Mouse (Mus musculus) mature B cell (primary cell): ENCODE results near the gene Hectd2.

ENCODE experiments used
- in situ Hi-C: fragments of 300-500 bp; cut with MboI; formaldehyde crosslinking; loops from 2 replicates; pipeline ENCODE4 v1.14.3; 2019

Hectd2 gene

DNA sequence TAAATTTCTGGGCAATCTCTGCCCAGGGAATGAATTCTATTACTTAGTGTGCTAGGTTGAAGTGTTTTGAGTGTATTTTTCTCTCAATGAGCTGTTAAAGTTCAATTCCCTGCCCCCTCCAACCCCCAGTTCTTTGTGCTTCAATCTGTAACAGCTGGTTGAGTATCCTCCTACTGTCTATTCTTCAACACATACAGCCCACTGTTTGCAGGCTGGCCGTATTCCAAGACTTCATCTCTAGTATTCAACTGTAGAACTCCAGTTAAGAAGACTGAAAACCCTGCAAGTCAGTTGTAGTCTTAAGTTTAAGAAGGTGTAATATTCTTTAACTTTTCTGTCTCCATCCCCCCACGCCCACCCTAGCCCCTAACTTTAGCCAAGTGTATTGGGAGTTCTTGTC lies 10.0 kb downstream of the Hectd2 start:
- in situ Hi-C loops = no loop called here

DNA sequence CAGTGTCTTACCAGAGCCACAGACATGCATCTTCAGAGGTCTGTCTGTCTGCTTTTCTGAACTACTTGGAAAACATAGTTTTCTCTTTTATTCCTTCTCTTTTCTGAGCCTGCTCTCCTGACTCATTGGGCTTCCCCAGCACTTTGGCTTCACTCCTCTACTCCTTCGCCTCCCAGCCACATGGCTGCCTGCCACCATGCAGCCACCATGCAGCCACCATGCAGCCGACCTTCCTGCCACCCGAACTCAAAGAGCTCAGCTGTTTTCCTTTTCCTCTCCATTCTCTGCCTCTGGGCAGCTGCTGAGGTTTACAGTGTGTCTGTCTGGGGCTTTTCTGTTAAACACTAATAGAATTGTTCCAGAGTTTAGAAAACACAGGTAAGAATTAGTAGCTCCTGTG lies 19.5 kb downstream of the Hectd2 start:
- in situ Hi-C loops = no loop called here

DNA sequence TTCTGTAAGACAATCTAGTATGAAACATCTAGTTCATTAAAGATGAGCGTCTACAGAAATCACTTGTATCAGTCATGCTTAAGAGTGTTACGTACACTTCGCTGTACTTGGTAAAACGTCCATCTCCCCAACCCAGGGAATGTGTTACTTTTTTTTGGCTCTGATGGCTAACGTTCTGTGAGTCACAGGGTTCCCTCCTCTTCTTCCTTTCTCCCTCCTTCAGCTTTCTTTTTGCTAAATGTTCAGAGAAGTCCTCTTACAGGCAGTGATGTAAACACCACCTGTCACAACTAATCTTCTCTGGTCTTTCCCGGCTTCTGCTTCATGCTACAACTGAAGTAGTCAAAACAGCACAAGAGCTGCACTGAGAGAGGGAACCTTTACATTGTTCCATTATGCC lies 20.7 kb downstream of the Hectd2 start:
- in situ Hi-C loops = no loop called here

DNA sequence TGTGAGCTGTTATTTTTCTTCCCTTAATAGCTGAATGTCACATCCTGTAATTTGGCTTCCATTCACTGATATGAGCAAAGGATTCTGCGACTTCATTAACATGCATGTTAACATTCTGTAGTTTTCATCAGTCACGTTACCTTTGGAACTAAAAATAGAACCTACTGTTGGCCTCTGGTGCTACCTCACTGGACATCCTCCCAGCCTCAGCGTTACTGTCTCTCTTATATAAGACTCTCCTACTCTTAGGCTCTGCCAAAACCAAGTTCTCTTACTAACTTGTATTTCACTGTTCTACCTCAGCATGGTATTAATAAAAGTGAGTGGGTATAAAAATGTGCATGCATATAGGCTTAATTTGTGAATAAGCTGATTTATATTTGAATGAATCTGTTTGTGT lies 26.4 kb downstream of the Hectd2 start:
- in situ Hi-C loops = no loop called here

DNA sequence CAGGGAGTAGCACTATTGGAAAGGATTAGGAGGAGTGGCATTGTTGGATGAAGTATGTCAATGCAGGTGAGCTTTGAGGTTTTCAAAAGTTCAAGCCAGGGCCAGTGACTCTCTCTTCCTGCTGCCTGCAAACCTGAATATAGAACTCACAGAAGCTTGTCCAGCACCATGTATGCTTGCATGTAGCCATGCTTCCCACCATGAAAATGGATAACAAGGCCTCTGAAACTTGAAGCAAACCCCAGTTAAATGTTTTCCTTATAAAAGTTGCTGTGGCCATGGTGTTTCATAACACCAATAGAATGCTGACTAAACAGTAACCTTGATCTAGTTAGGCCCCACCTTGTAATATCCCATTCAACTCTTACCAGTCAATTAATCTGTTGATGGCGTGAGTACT lies 27.7 kb downstream of the Hectd2 start:
- in situ Hi-C loops = no loop called here

DNA sequence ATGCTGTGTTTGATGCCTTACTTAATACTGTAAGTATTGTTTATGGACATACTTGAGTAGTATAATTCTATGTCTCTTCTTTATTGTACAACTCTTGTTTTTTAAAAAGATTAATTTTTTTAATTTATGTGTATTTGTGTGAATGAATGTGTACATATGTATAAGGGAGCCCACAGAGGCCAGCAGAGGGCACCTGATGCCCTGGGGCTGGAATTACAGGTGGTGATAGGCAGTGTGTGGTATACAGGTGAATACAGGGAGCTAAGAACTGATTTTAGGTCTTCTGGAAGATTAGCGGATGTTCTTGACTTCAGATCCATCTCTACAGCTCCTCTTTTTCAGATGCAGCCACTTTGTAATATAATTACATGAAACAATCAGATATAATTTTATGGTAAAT lies 31.1 kb downstream of the Hectd2 start:
- in situ Hi-C loops = no loop called here

DNA sequence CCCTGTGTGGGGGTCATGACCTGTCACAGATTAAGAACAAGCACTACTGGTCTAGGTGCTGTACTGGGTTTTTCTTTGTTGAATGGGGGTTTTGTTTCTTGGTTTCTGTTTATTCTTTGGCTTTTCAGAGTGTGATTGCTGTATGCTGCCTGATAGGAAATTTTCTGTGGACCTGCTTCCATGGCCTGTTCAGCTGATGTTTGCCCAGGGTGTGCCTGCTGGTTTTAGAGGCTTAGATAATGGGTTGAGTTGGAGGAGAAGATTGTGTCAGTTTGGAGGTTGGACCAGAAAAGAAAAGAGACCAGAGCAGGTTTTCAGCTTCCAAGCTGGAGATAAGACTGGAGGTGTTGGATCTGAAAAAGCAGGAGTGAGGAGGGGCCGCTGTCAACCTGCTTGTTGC lies 40.0 kb downstream of the Hectd2 start:
- in situ Hi-C loops = no loop called here

DNA sequence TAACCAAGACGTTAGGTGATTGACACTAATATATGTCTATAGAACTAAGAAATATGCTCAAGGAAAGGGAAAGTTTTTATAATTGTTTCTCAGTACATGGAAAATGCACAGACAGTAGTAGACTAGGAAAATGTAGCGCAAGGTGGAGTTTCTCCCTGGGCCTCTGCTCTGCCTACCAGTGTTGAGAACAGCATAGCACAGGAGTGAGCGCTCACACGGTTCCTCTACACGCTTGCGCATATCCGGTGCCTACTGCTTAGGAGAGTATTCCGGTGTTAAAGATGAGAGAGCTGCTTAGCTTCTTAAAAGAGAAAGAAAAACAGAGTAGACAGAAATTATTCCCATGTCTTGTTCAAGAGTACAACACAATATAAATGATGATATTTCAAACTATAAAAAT lies 47.4 kb downstream of the Hectd2 start:
- in situ Hi-C loops = no loop called here

DNA sequence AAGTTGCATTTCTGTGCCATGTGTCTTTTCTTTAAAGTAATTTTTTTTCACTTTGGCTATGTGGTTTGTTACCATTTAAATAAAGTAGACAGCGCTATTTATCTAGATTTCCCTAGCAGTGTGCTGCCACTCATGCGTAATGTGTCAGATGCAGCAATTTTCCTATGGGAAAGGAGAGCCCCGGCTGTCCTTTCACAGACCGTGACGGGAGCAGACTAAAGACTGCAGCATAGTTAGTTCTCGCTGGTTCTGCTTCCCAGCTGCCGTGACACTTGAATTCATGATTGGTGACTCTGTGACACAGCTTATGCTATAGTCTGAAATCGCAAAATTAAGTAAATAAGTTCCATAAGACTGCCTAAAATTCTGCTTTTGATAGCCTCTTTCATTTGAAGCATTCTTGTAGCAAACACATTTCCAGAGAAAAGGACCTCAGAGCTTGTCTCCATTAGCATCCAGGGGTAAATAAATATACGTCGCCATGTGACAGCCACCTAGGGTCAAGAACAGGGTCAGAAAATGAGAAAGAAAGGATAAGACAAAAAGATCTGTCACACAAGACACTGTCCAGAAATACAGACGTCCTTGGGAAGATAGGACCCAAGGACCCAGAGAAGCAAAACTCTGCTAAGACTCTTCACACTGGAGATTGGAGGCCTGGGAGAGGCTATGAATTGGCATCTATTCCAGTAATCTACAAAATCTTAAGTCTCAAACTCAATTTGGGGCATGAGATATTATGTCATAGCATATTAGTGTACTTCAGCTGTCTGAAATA lies 48.3 kb downstream of the Hectd2 start:
- in situ Hi-C loops = no loop called here

DNA sequence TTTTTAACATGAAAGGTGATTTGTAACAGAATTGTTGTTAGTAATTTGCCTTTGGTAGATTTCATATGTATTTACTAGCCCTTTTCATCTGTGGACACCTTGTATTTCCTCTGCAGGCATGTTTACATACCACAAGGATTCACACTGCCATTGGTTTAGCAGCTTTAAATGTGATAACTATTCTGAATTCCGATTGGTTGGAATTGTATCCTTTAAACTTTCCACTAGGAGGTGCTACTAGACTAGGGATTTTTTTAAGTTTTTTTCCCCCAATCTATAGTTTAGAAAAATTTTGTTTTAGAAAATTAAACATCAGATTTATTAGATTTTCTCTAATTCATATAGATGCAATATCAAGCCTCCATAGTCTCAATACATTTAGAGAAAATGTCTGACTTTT lies 51.8 kb downstream of the Hectd2 start:
- in situ Hi-C loops = no loop called here

DNA sequence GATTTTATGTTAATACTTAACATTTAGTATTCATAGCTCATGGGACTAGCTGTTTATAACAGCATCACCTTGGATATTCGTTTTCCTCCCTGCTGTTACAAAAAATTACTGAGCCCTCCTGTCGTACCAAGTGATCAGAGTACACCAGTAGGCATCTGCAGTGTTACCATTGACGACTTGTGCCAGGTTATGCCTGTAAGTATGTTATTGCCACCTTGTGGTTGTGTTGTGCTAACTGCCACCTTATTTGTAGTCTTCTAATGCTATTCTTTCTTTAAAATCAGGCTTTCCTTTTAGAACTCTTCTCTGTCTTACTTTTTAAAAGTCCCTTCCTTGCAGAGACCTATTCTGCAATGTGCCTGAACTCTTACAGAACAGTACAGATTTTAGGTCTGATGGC lies 54.8 kb downstream of the Hectd2 start:
- in situ Hi-C loops = no loop called here

DNA sequence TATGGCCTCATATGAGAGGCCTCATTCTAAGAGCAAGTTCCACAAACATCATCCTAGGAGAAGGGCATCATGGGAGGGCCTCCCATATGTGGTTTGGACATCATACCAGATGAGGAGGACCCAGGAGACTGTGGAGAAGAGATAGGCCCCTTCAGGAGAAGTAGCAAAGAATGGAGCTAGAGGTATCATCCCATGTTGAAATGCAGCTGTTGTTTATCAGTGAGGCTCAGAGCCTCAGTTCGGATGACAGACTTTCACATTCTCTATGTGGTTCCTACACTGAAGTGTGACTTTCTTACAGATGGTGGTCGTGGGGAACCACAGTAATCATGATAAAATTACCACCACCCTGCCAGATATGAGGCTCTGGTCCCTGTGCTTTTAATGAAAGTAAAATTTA lies 55.9 kb downstream of the Hectd2 start:
- in situ Hi-C loops = no loop called here

DNA sequence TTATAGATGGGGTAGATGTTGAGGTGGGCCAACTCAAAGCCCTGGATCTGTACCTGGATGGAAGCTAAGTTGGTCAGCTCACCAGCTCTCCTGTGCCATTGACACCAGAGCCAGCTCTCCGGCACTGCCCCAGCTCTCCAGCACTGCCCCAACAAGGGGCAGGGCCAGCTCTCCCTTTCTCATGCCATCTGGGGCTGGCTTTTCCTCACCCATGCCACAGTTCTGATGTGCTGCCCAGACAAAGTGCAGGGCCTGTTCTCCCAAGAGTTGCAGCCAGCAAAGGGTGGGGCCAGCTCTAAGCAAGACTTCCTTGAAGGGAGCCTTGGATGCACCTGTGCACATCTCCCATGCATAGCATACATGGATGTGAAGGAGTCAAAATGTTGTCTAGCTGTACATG lies 71.5 kb downstream of the Hectd2 start:
- in situ Hi-C loops = no loop called here

DNA sequence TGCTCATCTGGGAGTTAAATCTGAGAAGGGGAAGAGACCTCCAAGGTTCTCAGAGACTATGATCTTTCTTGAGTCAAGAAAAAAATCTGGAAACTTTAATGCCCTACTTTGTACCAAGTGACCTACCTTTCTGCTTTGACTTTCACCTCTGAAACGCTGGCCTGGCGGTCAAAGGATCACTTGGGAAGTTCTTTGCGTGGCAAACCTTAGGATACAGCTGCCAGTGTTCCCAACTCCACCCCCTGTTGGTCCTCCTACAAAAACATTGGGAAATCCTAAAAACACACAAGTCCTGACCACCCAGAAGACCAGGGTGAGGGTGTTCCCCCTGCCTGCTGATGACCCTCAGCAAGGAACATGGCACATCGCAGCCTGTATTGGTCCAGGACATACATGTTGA lies 72.4 kb downstream of the Hectd2 start:
- in situ Hi-C loops = no loop called here

DNA sequence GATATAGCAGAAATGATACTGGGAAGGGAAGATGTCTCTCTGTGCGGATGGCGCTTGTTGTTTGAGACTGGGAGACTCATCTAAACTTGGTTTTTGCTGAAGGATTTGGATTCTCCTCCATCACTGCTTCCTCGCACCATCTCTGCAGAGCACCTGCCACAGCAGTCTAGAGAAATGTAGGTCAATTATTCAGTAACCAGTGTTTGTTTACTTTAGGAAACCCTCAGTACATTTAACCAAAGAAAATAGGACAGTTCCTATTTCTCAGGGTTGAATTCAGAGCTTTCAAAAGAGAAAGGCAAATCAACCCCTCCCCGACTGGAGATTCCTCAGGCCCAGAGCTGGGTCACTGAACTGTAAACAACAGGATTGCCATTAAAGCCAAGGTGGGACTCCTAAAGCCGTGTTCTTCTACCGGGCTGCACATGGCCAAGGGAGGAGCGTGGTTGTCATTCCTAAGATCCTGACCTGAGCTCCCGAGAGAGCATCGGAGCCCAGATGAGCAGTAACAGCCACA lies 75.0 kb downstream of the Hectd2 start:
- in situ Hi-C loops = no loop called here

DNA sequence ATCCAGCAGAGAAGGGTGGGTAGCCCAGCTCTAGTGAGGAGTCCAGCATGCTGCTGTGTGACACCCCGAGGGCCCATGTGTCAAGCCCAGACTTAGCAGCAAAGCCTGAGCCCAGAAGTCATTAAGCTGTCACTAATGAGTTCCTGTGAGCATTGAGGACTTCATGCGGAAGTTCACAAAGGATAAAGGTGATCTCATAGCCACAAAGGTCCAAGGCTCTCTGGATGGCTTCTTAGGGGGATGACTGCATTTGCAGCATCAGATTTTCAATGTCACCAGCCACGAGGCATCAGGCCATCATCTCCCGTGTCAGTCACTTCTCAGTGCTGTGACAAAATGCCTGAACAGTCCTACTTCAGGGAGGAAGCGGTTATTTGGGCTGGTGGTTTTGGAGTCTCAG lies 75.9 kb downstream of the Hectd2 start:
- in situ Hi-C loops = no loop called here

DNA sequence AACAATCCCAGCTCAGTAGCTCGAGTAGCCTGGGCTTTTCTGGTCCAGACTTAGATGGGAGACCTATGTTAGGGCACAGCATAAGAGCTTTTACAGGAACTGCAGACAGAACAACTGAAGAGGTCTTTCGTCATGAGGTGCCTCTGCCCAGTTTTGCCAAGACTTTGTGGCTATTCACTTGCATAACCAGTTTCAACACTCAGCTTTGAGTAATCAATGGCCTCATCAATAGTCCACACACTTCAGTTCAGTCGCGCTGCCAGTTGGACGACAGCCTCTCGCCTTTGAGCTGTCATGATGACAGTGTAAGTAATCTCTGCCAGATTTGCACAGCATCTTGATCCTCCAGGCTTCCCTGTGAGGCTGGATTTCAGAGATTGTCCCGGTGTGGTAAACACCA lies 80.3 kb downstream of the Hectd2 start:
- in situ Hi-C loops = no loop called here

DNA sequence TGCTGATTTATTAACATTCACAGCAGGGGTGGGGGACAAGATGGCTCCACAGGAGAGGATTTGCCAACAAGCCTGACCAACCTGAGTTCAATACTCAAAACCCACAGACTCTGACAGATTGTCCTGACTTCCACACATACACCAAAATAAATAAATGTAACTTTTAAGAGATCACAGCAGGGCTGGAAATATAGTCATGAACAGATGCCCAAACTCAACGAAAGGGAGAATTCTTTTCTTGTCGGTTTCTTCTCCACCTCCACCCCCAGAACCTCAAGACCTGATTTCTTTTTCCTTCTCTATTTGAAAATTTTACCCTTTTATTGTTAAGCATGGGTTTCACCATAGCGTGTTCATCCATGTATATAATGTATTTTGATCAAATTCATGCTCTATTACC lies 82.8 kb downstream of the Hectd2 start:
- in situ Hi-C loops = no loop called here

DNA sequence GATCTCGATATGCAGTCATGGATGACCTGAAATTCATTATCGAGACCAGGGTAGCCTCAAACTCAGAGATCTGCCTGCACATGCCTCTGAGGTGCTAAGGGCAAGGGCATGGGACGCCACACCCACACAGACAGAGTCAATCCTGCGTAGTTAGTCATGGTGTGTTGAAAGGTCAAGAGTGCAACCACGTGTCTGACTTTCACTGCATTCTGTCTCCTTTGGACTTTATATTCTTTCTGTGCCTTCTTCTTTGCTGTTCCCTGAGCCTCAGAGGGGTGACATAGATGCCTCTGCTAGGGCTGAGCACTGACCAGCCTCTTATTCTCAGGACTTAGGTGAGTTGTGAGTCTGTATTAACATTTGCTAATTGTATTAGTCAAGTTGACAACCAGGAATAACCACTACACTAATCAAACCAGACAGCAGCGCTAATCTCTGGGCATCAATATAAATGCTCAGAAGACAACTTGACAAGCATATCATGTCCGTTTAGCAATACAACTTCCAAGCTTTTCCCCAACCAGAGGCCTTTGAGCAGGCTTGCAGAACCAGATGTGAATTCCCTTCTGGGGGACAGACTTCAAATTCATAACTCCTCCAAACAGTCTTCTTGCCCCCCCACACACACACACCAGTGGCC lies 83.6 kb downstream of the Hectd2 start:
- in situ Hi-C loops = no loop called here

DNA sequence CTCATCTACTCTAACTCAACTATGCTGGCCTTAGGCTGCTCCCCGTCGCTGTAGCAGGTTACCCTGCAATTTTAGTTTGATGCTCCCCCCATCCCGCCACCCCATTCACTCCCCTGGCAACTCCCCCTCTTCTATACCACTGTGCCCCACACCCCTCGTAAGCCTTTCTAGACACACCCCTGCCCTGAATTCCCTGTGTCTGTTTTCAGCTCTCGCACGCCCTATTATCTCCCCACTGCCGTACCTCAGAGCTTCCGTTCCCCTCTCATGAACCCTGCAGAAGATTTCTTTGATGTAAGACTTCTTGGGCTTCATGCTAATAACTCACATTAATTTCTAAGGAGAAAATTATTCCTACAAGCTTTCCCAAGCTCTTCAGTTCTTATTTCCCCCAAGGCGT lies 84.6 kb downstream of the Hectd2 start:
- in situ Hi-C loops = no loop called here

DNA sequence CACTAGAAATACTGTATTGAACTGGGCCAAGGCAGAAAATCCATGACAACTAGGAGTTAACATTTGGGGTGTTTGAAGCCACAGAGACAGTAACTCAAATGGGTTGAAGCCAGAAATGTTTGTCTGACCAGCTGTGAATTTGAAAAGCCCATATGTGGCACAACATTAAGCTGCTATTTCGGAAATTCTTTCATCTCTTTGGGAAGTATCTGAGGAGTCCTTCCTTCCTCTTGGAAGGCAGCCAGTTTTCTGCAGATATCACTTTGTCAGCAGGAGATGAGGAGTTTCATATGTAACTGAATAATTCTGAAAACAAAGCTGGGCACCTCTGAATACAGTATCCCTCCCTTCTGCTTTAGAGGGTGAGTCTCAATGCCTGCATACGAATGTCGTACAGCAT lies 86.7 kb downstream of the Hectd2 start:
- in situ Hi-C loops = no loop called here

DNA sequence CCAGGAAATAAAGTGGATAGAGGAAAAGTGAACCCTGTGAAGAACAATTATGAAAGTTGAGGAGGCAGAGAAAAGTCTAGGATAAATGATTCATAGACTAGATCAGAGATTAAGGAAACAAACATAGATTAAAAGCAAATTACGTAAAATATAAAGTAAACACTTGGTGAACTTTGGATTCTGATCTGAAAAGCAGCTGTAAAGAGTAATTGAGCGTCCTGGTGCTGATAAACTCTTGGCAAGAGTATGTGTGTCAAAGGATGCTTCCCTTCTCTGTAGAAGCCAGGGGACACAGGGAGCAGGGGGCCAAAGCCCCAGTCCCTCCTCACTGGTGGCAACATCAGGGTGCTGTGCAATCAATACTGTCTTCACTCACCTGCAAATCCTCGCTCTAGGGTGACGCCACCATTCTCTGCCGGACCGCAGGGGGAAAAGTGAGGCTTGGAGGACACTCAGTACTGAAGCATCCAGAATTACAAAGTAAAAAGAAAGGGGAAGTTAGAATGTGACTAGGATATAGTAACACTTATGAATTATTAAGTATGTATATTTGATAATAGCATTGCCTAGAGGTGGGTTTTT lies 91.0 kb downstream of the Hectd2 start:
- in situ Hi-C loops = no loop called here

DNA sequence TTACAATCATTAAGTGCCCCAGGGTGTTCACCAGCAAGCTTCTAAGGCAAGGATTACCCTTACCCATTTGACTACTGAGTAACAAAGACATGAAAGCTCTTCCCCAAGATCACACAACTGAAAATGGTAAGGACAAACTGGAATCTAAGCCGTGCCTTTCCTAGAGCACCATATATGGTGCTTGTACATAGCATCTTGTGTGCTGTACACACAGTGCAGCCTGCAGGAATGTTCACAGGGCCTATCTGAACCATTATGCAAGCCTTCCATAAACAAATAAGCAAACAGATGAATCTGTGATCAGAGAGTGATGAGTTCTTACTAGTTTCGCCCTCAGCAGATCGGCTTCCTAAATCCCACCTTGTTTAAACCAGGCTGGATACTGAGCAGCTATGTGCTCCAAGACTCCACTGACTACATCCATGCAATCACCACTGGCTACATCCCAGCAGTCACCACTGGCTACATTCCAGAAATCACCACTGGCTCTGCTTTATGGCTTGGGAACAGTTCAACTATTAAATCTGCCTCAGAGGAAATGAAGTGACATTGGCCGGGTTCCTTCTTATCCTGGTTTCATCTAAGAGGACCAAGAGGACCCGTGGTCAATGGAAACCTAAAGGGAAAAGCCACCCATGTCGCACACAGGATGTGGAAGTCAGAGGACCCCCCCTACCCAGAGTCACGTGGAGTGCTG lies 91.8 kb downstream of the Hectd2 start:
- in situ Hi-C loops = no loop called here
